8 mouse cellular contexts compared by ENCODE assay signal in the genomic region with DNA sequence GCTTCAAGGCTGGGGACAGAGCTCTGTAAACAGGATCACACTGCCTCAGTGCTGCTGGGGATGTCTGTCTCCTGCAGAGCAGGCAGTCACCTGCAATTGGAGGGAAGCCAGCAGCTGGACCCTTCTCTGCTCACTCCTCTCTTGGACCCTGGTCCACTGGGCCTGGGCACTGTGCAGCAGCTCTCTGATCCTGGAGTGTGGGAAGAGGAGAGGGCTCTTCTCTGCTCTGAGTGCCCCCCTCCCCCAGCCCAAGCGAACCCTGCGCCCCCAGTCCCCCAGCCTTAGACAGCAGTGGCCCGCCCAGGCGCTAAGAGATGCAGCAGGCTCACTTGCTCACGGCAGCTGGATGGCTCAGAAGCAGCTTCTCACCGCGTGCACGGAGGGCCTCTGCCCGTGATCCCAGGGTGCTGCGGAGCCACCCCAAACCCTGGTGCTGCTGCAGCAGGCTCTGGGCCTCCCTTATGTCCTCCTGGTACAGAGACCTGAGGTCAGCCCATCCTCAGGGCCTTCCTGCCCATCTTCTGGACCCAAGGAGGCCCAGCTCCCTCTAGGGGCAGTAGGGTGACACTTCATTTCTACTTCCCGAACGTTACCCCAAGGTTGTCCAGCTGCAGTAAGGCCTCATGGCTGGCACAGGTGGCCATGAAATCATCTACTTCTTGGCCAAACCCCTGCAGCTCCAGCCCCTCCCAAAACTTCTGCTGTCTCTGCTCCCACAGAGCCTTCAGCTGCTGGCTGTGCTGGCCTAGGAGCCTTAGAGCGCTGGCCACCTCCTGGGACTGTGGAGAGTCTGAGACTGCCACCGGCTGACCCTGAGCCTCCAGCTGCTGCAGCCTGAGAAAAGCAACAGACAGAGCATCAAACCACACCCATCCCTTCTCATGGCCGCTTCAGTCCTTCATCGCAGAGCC. TPM values are rescaled to one million over a fixed set of nuclear protein-coding genes. Genes with fewer than 3 reads are reported as not detected.
DNase-seq lines count a peak whose midpoint lies in the region; ATAC-seq and TF ChIP-seq lines count a peak whose summit lies in the region.

No protein-coding gene starts in this region.

- H3K9ac ChIP-seq in hindbrain, embryonic 15.5 days = no peak overlapping the region
- no peak overlapping the region for H3K9ac ChIP-seq in liver, postnatal 0 days (replicated peaks)

- peak; percentile 77 for TF ChIP-seq CTCF in liver, postnatal 0 days (IDR thresholded peaks at IDR 0.05; ENCODE audit: low read depth)

- H3K9me3 ChIP-seq in hindbrain, embryonic 15.5 days = no peaks in the 10 kb centered on the region
- H3K9me3 ChIP-seq in liver, postnatal 0 days (ENCODE audit: low read length) = no peaks in the 10 kb centered on the region

- 39% methylated on average over 16 of the region's 16 CpGs for WGBS in hindbrain, embryonic 15.5 days
- whole genome bisulfite sequencing in liver, postnatal 0 days (ENCODE audit: insufficient replicate concordance) = 51% methylated on average over 15 of the region's 16 CpGs

- no peak overlapping the region for H3K4me2 ChIP-seq in hindbrain, embryonic 15.5 days
- no peak overlapping the region for H3K4me2 ChIP-seq in liver, postnatal 0 days (ENCODE audit: low read depth, low read length)

- no peak overlapping the region for H3K4me3 ChIP-seq in hindbrain, embryonic 15.5 days
- no peak overlapping the region for H3K4me3 ChIP-seq in liver, postnatal 0 days (ENCODE audit: low read depth, low read length)

- no peaks in the 10 kb centered on the region; the same call in 1 of the 2 replicates for H3K27me3 ChIP-seq in hindbrain, embryonic 15.5 days
- H3K27me3 ChIP-seq in liver, postnatal 0 days (ENCODE audit: insufficient read depth, low read length) = no peaks in the 10 kb centered on the region

- H3K4me1 ChIP-seq in hindbrain, embryonic 15.5 days (replicated peaks) = 0 out of 2 replicates have a peak, but pooled peaks cover 7% of the 10 kb centered on the region
- no peaks in the 10 kb centered on the region for H3K4me1 ChIP-seq in liver, postnatal 0 days (ENCODE audit: insufficient read depth)

- TF ChIP-seq EP300 in liver, postnatal 0 days (IDR thresholded peaks at IDR 0.05; ENCODE audit: low read depth) = no peak

- intact Hi-C loops in left cerebral cortex, postnatal 36 days (cut with DNase I) = loop anchor here (1.0 to 5.0 kb wide), 2 partner anchors 25 to 97 kb away; a partner anchor contains a TSS

- H3K27ac ChIP-seq in hindbrain, embryonic 15.5 days (replicated peaks) = no peak overlapping the region
- no peak overlapping the region for H3K27ac ChIP-seq in liver, postnatal 0 days (ENCODE audit: low read depth)

- H3K36me3 ChIP-seq in hindbrain, embryonic 15.5 days = no peaks in the 10 kb centered on the region
- no peaks in the 10 kb centered on the region for H3K36me3 ChIP-seq in liver, postnatal 0 days (replicated peaks; ENCODE audit: insufficient read depth, low read length)

- peak; percentile 49; the same call in 1 of the 2 replicates for ATAC-seq in hindbrain, embryonic 15.5 days (ENCODE audit: low FRiP score, low read depth)
- 0 out of 2 replicates have a peak, but pooled peaks have one; percentile 15 for ATAC-seq in liver, postnatal 0 days

- peak; percentile 22 to 31 for DNase-seq in frontal cortex, postnatal 10 days (ENCODE audit: low spot score in 2 of 2)
- no peak for DNase-seq in frontal cortex, adult 2 months (ENCODE audit: extremely low spot score in 1 of 2, low spot score in 1 of 2)
- peak; percentile 46 for DNase-seq in MN1 (ENCODE audit: low spot score)
- DNase-seq in embryo, embryonic 9.5 days (ENCODE audit: extremely low spot score) = peak; percentile 59
- DNase-seq in liver, postnatal 0 days = peak; percentile 32
- DNase-seq in ovary, postnatal 14 days (ENCODE audit: low spot score) = peak; percentile 48
- no peak for DNase-seq in left cerebral cortex, postnatal 36 days (ENCODE audit: low spot score in 2 of 2)

RNA-seq across cellular contexts. Expression of a gene that starts 35.6 kb away (rescaled TPM):
- 3.5 and 3.9 TPM in 2 replicates for polyA plus RNA-seq in frontal cortex, adult 2 months (2012; rRNA removed)
- 3.3 and 3.6 TPM in 2 replicates for polyA plus RNA-seq in hindbrain, embryonic 15.5 days (2015; fragmentation: Nextera tagmentation; extraction: Ambion mirVana)
- polyA plus RNA-seq in liver, postnatal 0 days (2015; fragmentation: Nextera tagmentation; extraction: Ambion mirVana) = 0.12 and 0.15 TPM in 2 replicates
- 1 to 10 TPM; 1.4 to 3.7 TPM for total RNA-seq in left cerebral cortex, postnatal 36 days (2021)

RNA-seq across cellular contexts. Expression of a gene that starts 41.5 kb away (rescaled TPM):
- polyA plus RNA-seq in frontal cortex, adult 2 months (2012; rRNA removed) = 2.5 and 2.9 TPM in 2 replicates
- 4.8 and 6.1 TPM in 2 replicates for polyA plus RNA-seq in hindbrain, embryonic 15.5 days (2015; fragmentation: Nextera tagmentation; extraction: Ambion mirVana)
- 0.13 and 0.38 TPM in 2 replicates for polyA plus RNA-seq in liver, postnatal 0 days (2015; fragmentation: Nextera tagmentation; extraction: Ambion mirVana)
- under 1 TPM in 1 of 2 experiments, not detected in 1; 0.84 TPM for total RNA-seq in left cerebral cortex, postnatal 36 days (2021)

RNA-seq across cellular contexts. Expression of a gene that starts 41.5 kb away (rescaled TPM):
- polyA plus RNA-seq in frontal cortex, adult 2 months (2012; rRNA removed) = 3.3 and 4.1 TPM in 2 replicates
- 18.2 and 19.5 TPM in 2 replicates for polyA plus RNA-seq in hindbrain, embryonic 15.5 days (2015; fragmentation: Nextera tagmentation; extraction: Ambion mirVana)
- polyA plus RNA-seq in liver, postnatal 0 days (2015; fragmentation: Nextera tagmentation; extraction: Ambion mirVana) = 4.0 and 4.8 TPM in 2 replicates
- 1 to 10 TPM; 3.4 to 4.8 TPM for total RNA-seq in left cerebral cortex, postnatal 36 days (2021)

Comparison
In these comparisons a context has a peak if more than half of its experiments do, and no peak if none do; other contexts are left out.
1. DNase-seq: peak in frontal cortex, postnatal 10 days (2 of 2), MN1 (single experiment), embryo, embryonic 9.5 days (single experiment), liver, postnatal 0 days (single experiment) and ovary, postnatal 14 days (single experiment); none in frontal cortex, adult 2 months (0 of 2) and left cerebral cortex, postnatal 36 days (0 of 2).